Mouse (Mus musculus) right cerebral cortex, adult 18-20 months (tissue): ENCODE measurements at regions not wholly inside any gene's neighbourhood (a gene's known extent, or its start where the extent isn't known, plus 50 kb on each side); places are given as distances from the start of the nearest gene placed in this dataset.
A peak's percentile ranks its signal among the peaks of the same experiment; 100 is the strongest.

Source experiments
- DNase-seq: peaks from one replicate; pipeline ENCODE4 v3.0.0; 2022; ENCODE audit warnings: mixed read lengths

GRCm38 (mm10) chr1:67286338-67286737 is 163.5 kb downstream of the Cps1 start:
- DNase-seq, result peak; percentile 13

GRCm38 (mm10) chr1:67307591-67307990 is 184.8 kb downstream of the Cps1 start:
- no peak for DNase-seq
